Mouse (Mus musculus): Measurements from ENCODE around the gene Usp17lb. TPM values are rescaled to one million over a fixed set of nuclear protein-coding genes. Genes with fewer than 3 reads are reported as not detected.
"Not testable (repeated sequence)": the region's sequence is repeated elsewhere in the genome, so short reads cannot be mapped to it uniquely, and the experiment has no call there.

Gene Usp17lb
- total RNA-seq (2017), result not detected in 2 replicates

DNA sequence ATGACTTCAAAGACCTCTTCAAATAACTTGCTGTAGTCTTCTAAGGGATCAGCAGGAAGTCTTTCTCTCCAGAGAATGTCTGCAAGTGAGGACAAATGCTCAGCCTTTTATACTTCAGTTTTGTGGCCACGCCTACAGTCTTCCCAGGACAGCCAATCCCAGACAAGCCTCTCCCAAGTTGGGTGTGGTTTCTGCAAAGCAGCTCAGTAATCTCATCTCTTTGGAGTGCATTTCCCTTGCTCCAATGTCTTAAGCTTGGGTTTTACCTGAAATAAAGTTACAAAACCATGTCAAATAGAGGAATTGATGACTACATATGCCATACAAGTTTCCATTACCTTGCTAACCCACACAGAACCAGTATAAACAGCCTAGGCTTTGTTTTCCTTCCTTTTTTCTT, at the start of gene Usp17lb:
Usp17lb (minus strand) TSS at position 101 of the 400 bp plus-strand sequence.
- no peak for ATAC-seq (replicated peaks in 1 of 2; ENCODE audit: insufficient read depth in 1 of 2, low FRiP score in 2 of 2, low TSS enrichment in 1 of 2, low read depth in 1 of 2, poor library complexity in 2 of 2, severe bottlenecking in 2 of 2)

DNA sequence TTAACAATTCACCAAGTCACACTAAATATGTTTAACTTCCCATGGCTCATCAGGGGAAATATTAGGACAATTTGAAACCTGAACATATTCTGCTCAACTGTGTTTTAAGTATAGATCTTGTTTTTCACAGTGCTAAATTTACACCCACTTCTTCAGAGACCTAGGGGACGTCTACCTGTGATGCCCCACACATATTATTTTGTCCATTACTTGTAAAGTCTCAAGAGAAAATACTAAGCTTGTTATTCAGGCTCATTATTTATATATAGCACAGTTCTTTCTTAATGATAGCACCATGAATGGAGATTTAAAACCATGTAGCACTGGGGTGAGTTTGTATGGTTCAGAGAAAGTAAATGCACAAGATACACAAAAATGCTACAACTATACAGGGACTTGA, 35.3 kb upstream of the Usp17lb start, which contains the start of gene Olfr665:
Olfr665 (plus strand) TSS at position 301 of the 400 bp plus-strand sequence.
- ATAC-seq (replicated peaks in 1 of 2; ENCODE audit: insufficient read depth in 1 of 2, low FRiP score in 2 of 2, low TSS enrichment in 1 of 2, low read depth in 1 of 2, poor library complexity in 2 of 2, severe bottlenecking in 2 of 2), result no peak

DNA sequence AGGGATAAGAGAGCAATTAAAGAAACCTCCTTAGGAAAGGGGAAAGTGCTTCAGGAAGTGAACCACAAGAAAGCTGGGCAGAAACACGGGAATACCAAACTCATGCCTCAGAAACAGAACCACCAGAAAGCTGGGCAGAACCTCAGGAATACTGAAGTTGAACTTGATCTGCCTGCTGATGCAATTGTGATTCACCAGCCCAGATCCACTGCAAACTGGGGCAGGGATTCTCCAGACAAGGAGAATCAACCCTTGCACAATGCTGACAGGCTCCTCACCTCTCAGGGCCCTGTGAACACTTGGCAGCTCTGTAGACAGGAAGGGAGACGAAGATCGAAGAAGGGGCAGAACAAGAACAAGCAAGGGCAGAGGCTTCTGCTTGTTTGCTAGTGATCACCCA, 19.0 kb upstream of the Usp17lb start:
- no peak for ATAC-seq (replicated peaks in 1 of 2; ENCODE audit: insufficient read depth in 1 of 2, low FRiP score in 2 of 2, low TSS enrichment in 1 of 2, low read depth in 1 of 2, poor library complexity in 2 of 2, severe bottlenecking in 2 of 2)

DNA sequence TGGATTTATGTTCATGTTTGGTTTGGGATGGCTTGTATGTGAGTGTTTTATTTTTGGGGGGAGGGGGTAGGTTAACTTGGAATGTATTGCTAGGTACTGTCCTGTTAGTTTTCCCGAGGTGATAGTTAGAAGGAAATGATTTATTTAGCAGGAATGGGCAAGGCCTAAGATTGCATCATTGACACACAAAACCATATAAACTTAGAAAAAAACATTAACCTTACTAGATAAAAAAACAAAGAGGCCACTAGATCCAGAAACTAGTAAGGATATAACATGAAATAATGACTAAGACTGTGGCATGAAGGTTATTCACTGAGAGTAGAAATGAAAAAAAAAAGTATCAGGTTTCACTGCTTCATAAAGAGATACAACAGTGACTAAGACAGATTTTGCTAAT, 15.3 kb upstream of the Usp17lb start:
- no peak for ATAC-seq (replicated peaks in 1 of 2; ENCODE audit: insufficient read depth in 1 of 2, low FRiP score in 2 of 2, low TSS enrichment in 1 of 2, low read depth in 1 of 2, poor library complexity in 2 of 2, severe bottlenecking in 2 of 2)

DNA sequence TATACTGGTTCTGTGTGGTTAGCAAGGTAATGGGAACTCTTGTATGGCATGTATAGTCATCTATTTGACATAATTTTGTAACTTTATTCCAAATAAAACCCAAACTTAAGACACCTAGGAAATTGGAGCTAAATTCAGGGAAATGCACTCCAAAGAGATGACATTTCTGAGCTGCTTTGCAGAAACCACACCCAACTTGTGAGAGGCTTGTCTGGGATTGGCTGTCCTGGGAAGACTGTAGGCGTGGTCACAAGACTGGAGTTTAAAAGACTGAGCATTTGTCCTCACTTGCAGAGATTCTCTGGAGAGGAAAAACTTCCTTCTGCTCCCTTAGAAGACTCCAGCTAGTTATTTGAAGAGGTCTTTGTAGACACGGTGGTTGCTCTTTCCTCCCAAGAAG, 14.3 kb upstream of the Usp17lb start, which contains the start of gene Usp17la:
Usp17la (plus strand) TSS at position 301 of the 400 bp plus-strand sequence.
- not testable (repeated sequence) for ATAC-seq (replicated peaks in 1 of 2; ENCODE audit: insufficient read depth in 1 of 2, low FRiP score in 2 of 2, low TSS enrichment in 1 of 2, low read depth in 1 of 2, poor library complexity in 2 of 2, severe bottlenecking in 2 of 2)

DNA sequence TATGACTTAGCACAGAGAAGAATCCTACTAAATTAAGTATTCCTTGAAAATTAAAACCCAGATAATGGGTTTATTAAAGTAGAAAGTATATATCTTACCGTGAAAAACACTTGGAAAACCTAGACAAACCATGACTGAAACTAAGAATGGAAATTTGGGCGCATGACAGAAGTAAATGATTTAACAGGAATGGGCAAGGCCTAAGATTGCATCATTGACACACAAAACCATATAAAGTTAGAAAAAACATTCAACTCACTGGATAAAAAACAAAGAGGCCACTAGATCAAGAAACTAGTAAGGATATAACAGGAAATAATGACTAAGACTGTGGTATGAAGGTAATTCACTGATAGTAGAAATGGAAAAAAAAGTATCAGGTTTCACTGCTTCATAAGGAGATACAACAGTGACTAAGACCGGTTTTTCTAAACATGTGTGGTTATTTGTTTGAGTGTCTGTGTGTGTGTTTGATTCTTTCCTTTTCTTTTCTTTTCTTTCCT, 12.9 kb upstream of the Usp17lb start:
- no peak for ATAC-seq (replicated peaks in 1 of 2; ENCODE audit: insufficient read depth in 1 of 2, low FRiP score in 2 of 2, low TSS enrichment in 1 of 2, low read depth in 1 of 2, poor library complexity in 2 of 2, severe bottlenecking in 2 of 2)

DNA sequence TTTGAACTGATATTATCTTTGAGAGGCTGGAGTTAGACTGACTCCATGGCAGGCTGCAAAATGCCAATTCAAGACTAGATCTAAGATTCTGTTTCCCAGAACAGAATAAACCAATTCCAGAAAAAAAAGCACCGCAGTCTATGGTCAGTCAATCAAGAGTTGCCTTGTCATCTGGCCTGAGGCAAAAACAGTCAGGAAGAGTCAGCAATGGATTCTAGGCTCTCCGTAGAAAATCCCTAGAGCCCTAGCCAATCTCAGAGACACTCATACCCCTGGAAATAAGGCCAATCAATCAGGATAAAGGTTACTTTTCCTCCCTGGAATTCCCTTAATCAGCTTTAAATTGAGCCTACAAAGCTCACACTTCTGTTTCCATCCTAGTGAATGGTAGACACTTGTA, 9.1 kb upstream of the Usp17lb start:
- not testable (repeated sequence) for ATAC-seq (replicated peaks in 1 of 2; ENCODE audit: insufficient read depth in 1 of 2, low FRiP score in 2 of 2, low TSS enrichment in 1 of 2, low read depth in 1 of 2, poor library complexity in 2 of 2, severe bottlenecking in 2 of 2)

DNA sequence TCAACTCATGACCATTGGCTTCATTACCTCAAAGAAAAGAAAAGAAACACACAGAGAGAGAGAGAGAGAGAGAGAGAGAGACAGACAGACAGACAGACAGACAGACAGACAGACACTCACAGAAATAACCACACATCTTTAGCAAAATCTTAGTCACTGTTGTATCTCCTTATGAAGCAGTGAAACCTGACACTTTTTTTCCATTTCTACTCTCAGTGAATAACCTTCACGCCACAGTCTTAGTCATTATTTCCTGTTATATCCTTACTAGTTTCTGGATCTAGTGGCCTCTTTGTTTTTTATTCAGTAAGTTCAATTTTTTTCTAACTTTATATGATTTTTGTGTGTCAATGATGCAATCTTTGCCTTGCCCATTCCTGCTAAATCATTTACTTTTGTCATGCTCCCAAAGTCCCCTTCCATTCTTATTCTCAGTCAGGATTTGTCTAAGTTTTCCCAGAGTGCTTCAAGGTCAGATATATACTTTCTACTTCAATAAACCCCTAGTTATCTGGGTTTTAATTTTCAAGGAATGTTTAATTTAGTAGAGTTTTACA, 1.4 kb upstream of the Usp17lb start:
- no peak for ATAC-seq (replicated peaks in 1 of 2; ENCODE audit: insufficient read depth in 1 of 2, low FRiP score in 2 of 2, low TSS enrichment in 1 of 2, low read depth in 1 of 2, poor library complexity in 2 of 2, severe bottlenecking in 2 of 2)

DNA sequence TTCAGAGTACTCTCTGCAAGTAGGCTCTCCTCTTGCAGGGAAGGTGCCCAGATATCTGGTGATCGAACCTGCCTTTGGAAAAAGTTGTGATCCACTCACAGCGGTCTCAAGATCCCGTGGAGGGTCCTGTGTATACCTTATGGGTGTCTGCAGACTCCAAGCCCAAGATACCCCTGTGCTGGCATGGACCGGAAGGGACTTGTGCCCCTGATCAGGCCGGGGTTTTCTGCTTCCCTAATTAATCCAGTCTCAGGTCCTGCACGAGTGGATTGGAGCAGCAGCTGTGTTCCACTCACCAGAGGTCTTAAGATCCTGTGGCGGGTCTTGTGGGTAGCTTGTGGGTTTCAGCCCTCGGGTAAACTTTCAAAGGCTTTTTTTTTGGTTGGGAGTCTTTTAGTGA, 32.1 kb downstream of the Usp17lb start:
- not testable (repeated sequence) for ATAC-seq (replicated peaks in 1 of 2; ENCODE audit: insufficient read depth in 1 of 2, low FRiP score in 2 of 2, low TSS enrichment in 1 of 2, low read depth in 1 of 2, poor library complexity in 2 of 2, severe bottlenecking in 2 of 2)

DNA sequence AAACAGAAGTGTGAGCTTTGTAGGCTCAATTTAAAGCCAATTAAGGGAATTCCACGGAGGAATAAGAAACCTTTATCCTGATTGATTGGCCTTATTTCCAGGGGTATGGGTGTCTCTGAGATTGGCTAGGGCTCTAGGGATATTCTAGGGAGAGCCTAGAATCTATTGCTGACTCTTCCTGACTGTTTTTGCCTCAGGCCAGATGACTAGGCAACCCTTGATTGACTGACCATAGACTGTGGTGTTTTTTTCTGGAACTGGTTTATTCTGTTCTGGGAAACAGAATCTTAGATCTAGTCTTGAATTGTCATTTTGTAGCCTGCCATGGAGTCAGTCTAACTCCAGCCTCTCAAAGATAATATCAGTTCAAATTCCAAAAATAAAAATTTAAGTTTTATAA, 51.6 kb downstream of the Usp17lb start:
- ATAC-seq (replicated peaks in 1 of 2; ENCODE audit: insufficient read depth in 1 of 2, low FRiP score in 2 of 2, low TSS enrichment in 1 of 2, low read depth in 1 of 2, poor library complexity in 2 of 2, severe bottlenecking in 2 of 2), result no peak

Other genes with a start within 250 kb of the Usp17lb start
- gene Olfr655, start 240.8 kb downstream of the Usp17lb start, total RNA-seq (2017), result not detected in 2 replicates
- not detected in 2 replicates for gene Olfr656, start 228.6 kb downstream of the Usp17lb start, total RNA-seq (2017)
- gene Olfr657, start 217.8 kb downstream of the Usp17lb start, total RNA-seq (2017), result not detected in 2 replicates
- 0.45 and 0.81 TPM in 2 replicates for gene Olfr658, start 195.3 kb downstream of the Usp17lb start, total RNA-seq (2017)
- not detected in 2 replicates for gene Olfr659, start 175.8 kb downstream of the Usp17lb start, total RNA-seq (2017)
- gene Olfr661, start 156.1 kb downstream of the Usp17lb start, total RNA-seq (2017), result not detected in 2 replicates
- not detected in 2 replicates for gene Usp17le, start 65.1 kb downstream of the Usp17lb start, total RNA-seq (2017)
- not detected in 2 replicates for gene Usp17la, start 14.4 kb upstream of the Usp17lb start, total RNA-seq (2017)
- gene Olfr665, start 35.4 kb upstream of the Usp17lb start, total RNA-seq (2017), result not detected in 2 replicates
- gene Olfr666, start 53.3 kb upstream of the Usp17lb start, total RNA-seq (2017), result not detected in 2 replicates
- gene Olfr667, start 78.9 kb upstream of the Usp17lb start, total RNA-seq (2017), result not detected in 2 replicates
- not detected in 2 replicates for gene Olfr668, start 85.5 kb upstream of the Usp17lb start, total RNA-seq (2017)
- gene Olfr669, start 91.6 kb upstream of the Usp17lb start, total RNA-seq (2017), result not detected in 2 replicates
- not detected in 2 replicates for gene Olfr670, start 120.0 kb upstream of the Usp17lb start, total RNA-seq (2017)
- not detected in 2 replicates for gene Olfr671, start 136.5 kb upstream of the Usp17lb start, total RNA-seq (2017)
- gene Olfr672, start 159.4 kb upstream of the Usp17lb start, total RNA-seq (2017), result not detected in 2 replicates
- gene Olfr675, start 185.9 kb upstream of the Usp17lb start, total RNA-seq (2017), result not detected in 2 replicates
- not detected in 2 replicates for gene Olfr676, start 190.1 kb upstream of the Usp17lb start, total RNA-seq (2017)
- gene Olfr677, start 208.8 kb upstream of the Usp17lb start, total RNA-seq (2017), result not detected in 2 replicates
- gene Olfr678, start 221.9 kb upstream of the Usp17lb start, total RNA-seq (2017), result not detected in 2 replicates
- gene Olfr679, start 238.6 kb upstream of the Usp17lb start, total RNA-seq (2017), result not detected in 2 replicates

All from hematopoietic stem cell, adult 5-6 weeks (primary cell).